Mouse (Mus musculus) hindbrain, embryonic 13.5 days (tissue): ENCODE measurements around the gene Lclat1. TPM values are rescaled to one million over a fixed set of nuclear protein-coding genes. Genes with fewer than 3 reads are reported as not detected.

Experiments used
- ATAC-seq: fragments of 200-750 bp; cut with Nextera tagmentation; 2 replicates; pipeline ENCODE4 v1.8.0; 2017; ENCODE audit warnings: moderate TSS enrichment; ENCODE audit not compliant: low FRiP score
- H3K27ac ChIP-seq: fragments of 300-500 bp; sonication (generic); 2 replicates; pipeline ENCODE4 v1.5.1; 2015; ENCODE audit warnings: inconsistent platforms, mild to moderate bottlenecking, moderate library complexity
- H3K27me3 ChIP-seq: fragments of 300-500 bp; sonication (generic); 2 replicates; pipeline ENCODE4 v1.6.1; 2015; ENCODE audit warnings: mild to moderate bottlenecking, inconsistent platforms
- H3K36me3 ChIP-seq: fragments of 300-500 bp; sonication (generic); 2 replicates; pipeline ENCODE4 v1.6.1; 2015; ENCODE audit warnings: mild to moderate bottlenecking, inconsistent platforms
- H3K4me1 ChIP-seq: fragments of 300-500 bp; sonication (generic); replicated peaks from 2 replicates; pipeline ENCODE4 v1.6.1; 2015; ENCODE audit warnings: inconsistent platforms
- H3K4me2 ChIP-seq: fragments of 300-500 bp; sonication (generic); 2 replicates; pipeline ENCODE4 v1.6.1; 2015; ENCODE audit warnings: inconsistent platforms, mild to moderate bottlenecking, moderate library complexity
- H3K4me3 ChIP-seq: fragments of 300-500 bp; sonication (generic); 2 replicates; pipeline ENCODE4 v1.5.1; 2015; ENCODE audit warnings: mild to moderate bottlenecking, inconsistent platforms
- H3K9ac ChIP-seq: fragments of 300-500 bp; sonication (generic); 2 replicates; pipeline ENCODE4 v1.6.1; 2015; ENCODE audit warnings: mild to moderate bottlenecking, inconsistent platforms
- H3K9me3 ChIP-seq: fragments of 300-500 bp; sonication (generic); 2 replicates; pipeline ENCODE4 v1.6.1; 2016; ENCODE audit warnings: inconsistent platforms
- WGBS: fragments of 180-500 bp; shearing (Covaris S2); methylation state at CpG from one replicate; pipeline ENCODE4 v1.1.7; 2015; 5-methylcytosine and 5-hydroxymethylcytosine counted together
- polyA plus RNA-seq: library from polyadenylated mRNA; unstranded; fragments of >200 nt; fragmentation: Nextera tagmentation; extraction: Ambion mirVana; gene quantifications from 2 replicates; pipeline ENCODE4 v1.2.1, GENCODE M21; 2015

The Lclat1 gene
- polyA plus RNA-seq, 1 experiment from 2014 or later, result 9.1 TPM

GRCm38 (mm10) chr17:73195074-73195723, 87.4 kb downstream of the Lclat1 start:
- Histone ChIP-seq H3K9ac (no peak overlapping the region), H3K4me2 (no peak overlapping the region), H3K4me1 (no peaks in the 10 kb centered on the region), H3K36me3 (peaks cover 7% of the 10 kb centered on the region; the same call in 1 of the 2 replicates), H3K9me3 (no peaks in the 10 kb centered on the region), H3K27ac (no peak overlapping the region), H3K4me3 (no peak overlapping the region), H3K27me3 (no peaks in the 10 kb centered on the region)
- 89% methylated on average over 2 of the region's 2 CpGs for WGBS
- ATAC-seq, result no peak

GRCm38 (mm10) chr17:73196139-73196538, 88.4 kb downstream of the Lclat1 start:
- no peaks in the 10 kb centered on the region for H3K27me3 ChIP-seq
- no peak for ATAC-seq
- H3K4me2 ChIP-seq, result no peak overlapping the region
- no peak overlapping the region for H3K4me3 ChIP-seq
- WGBS, result 91% methylated on average over 1 of the region's 1 CpGs
- H3K9ac ChIP-seq, result no peak overlapping the region
- H3K36me3 ChIP-seq, result no peaks in the 10 kb centered on the region
- H3K27ac ChIP-seq, result no peak overlapping the region
- no peaks in the 10 kb centered on the region for H3K4me1 ChIP-seq
- H3K9me3 ChIP-seq, result no peaks in the 10 kb centered on the region

GRCm38 (mm10) chr17:73197724-73198123, 89.9 kb downstream of the Lclat1 start:
- no peak for ATAC-seq
- Histone ChIP-seq H3K9me3 (no peaks in the 10 kb centered on the region), H3K27me3 (no peaks in the 10 kb centered on the region), H3K27ac (no peak overlapping the region), H3K4me1 (no peaks in the 10 kb centered on the region), H3K9ac (no peak overlapping the region), H3K4me2 (no peak overlapping the region), H3K4me3 (no peak overlapping the region), H3K36me3 (no peaks in the 10 kb centered on the region)
- WGBS, result 81% methylated on average over 1 of the region's 1 CpGs

- Histone ChIP-seq H3K4me1 (no peaks in the 10 kb centered on the region), H3K9ac (no peak overlapping the region), H3K4me2 (no peak overlapping the region), H3K36me3 (no peaks in the 10 kb centered on the region), H3K9me3 (no peaks in the 10 kb centered on the region), H3K27me3 (no peaks in the 10 kb centered on the region), H3K27ac (no peak overlapping the region), H3K4me3 (no peak overlapping the region)
- ATAC-seq, result no peak
These were observed 91.6 kb downstream of the Lclat1 start for GRCm38 (mm10) chr17:73199387-73199786.

- WGBS, result 82% methylated on average over 1 of the region's 1 CpGs
These were observed 92.6 kb downstream of the Lclat1 start for GRCm38 (mm10) chr17:73200380-73200779.

GRCm38 (mm10) chr17:73203642-73204332, 96.0 kb downstream of the Lclat1 start:
- no peaks in the 10 kb centered on the region for H3K4me1 ChIP-seq
- ATAC-seq, result no peak
- WGBS, result 91% methylated on average over 15 of the region's 15 CpGs

More at GRCm38 (mm10) chr17:73200380-73200779, 92.6 kb downstream of the Lclat1 start:
- Histone ChIP-seq H3K4me2 (no peak overlapping the region), H3K4me3 (no peak overlapping the region), H3K9ac (no peak overlapping the region), H3K9me3 (no peaks in the 10 kb centered on the region), H3K36me3 (no peaks in the 10 kb centered on the region), H3K27ac (no peak overlapping the region), H3K27me3 (no peaks in the 10 kb centered on the region), H3K4me1 (no peaks in the 10 kb centered on the region)
- ATAC-seq, result no peak

GRCm38 (mm10) chr17:73210960-73211531, 103.3 kb downstream of the Lclat1 start:
- 82% methylated on average over 5 of the region's 5 CpGs for WGBS
- no peaks in the 10 kb centered on the region for H3K4me1 ChIP-seq
- H3K36me3 ChIP-seq, result no peaks in the 10 kb centered on the region
- H3K9me3 ChIP-seq, result no peaks in the 10 kb centered on the region
- no peak overlapping the region for H3K9ac ChIP-seq
- H3K4me2 ChIP-seq, result no peak overlapping the region
- no peak for ATAC-seq
- no peak overlapping the region for H3K4me3 ChIP-seq
- no peaks in the 10 kb centered on the region for H3K27me3 ChIP-seq
- H3K27ac ChIP-seq, result no peak overlapping the region

More at GRCm38 (mm10) chr17:73203642-73204332, 96.0 kb downstream of the Lclat1 start:
- Histone ChIP-seq H3K27ac (no peak overlapping the region), H3K4me3 (no peak overlapping the region), H3K4me2 (no peak overlapping the region), H3K36me3 (no peaks in the 10 kb centered on the region), H3K9me3 (no peaks in the 10 kb centered on the region), H3K27me3 (no peaks in the 10 kb centered on the region), H3K9ac (no peak overlapping the region)

- no peak overlapping the region for H3K4me2 ChIP-seq
- no peak overlapping the region for H3K27ac ChIP-seq
- ATAC-seq, result no peak
- H3K36me3 ChIP-seq, result no peaks in the 10 kb centered on the region
- H3K9me3 ChIP-seq, result no peaks in the 10 kb centered on the region
- no peak overlapping the region for H3K9ac ChIP-seq
- H3K27me3 ChIP-seq, result no peaks in the 10 kb centered on the region
- WGBS, result 77% methylated on average over 3 of the region's 3 CpGs
- no peak overlapping the region for H3K4me3 ChIP-seq
- H3K4me1 ChIP-seq, result no peaks in the 10 kb centered on the region
These were observed 105.0 kb downstream of the Lclat1 start for GRCm38 (mm10) chr17:73212754-73213153.

GRCm38 (mm10) chr17:73213187-73213586, 105.4 kb downstream of the Lclat1 start:
- WGBS, result 78% methylated on average over 1 of the region's 1 CpGs
- H3K36me3 ChIP-seq, result no peaks in the 10 kb centered on the region
- ATAC-seq, result no peak
- no peaks in the 10 kb centered on the region for H3K9me3 ChIP-seq
- no peaks in the 10 kb centered on the region for H3K27me3 ChIP-seq
- H3K27ac ChIP-seq, result no peak overlapping the region
- H3K4me1 ChIP-seq, result no peaks in the 10 kb centered on the region
- no peak overlapping the region for H3K9ac ChIP-seq
- H3K4me2 ChIP-seq, result no peak overlapping the region
- H3K4me3 ChIP-seq, result no peak overlapping the region

GRCm38 (mm10) chr17:73213677-73214076, 105.9 kb downstream of the Lclat1 start:
- H3K4me3 ChIP-seq, result no peak overlapping the region
- H3K4me2 ChIP-seq, result no peak overlapping the region
- H3K36me3 ChIP-seq, result no peaks in the 10 kb centered on the region
- no peak for ATAC-seq
- 73% methylated on average over 2 of the region's 2 CpGs for WGBS
- no peak overlapping the region for H3K27ac ChIP-seq
- no peaks in the 10 kb centered on the region for H3K9me3 ChIP-seq
- no peaks in the 10 kb centered on the region for H3K27me3 ChIP-seq
- no peak overlapping the region for H3K9ac ChIP-seq
- H3K4me1 ChIP-seq, result no peaks in the 10 kb centered on the region

- Histone ChIP-seq H3K4me2 (no peak overlapping the region), H3K9ac (no peak overlapping the region), H3K4me3 (no peak overlapping the region), H3K27me3 (no peaks in the 10 kb centered on the region), H3K27ac (no peak overlapping the region), H3K36me3 (no peaks in the 10 kb centered on the region), H3K9me3 (no peaks in the 10 kb centered on the region), H3K4me1 (peaks cover 9% of the 10 kb centered on the region)
- no peak for ATAC-seq
- 96% methylated on average over 3 of the region's 3 CpGs for WGBS
These were observed 109.5 kb downstream of the Lclat1 start for GRCm38 (mm10) chr17:73217274-73217673.

GRCm38 (mm10) chr17:73220746-73221145, 113.0 kb downstream of the Lclat1 start:
- H3K27ac ChIP-seq, result peak overlapping the region; percentile 40; the same call in 1 of the 2 replicates
- WGBS, result 64% methylated on average over 7 of the region's 7 CpGs
- peaks cover 25% of the 10 kb centered on the region for H3K4me1 ChIP-seq
- no peak overlapping the region for H3K9ac ChIP-seq
- ATAC-seq, result no peak
- no peaks in the 10 kb centered on the region for H3K9me3 ChIP-seq
- no peak overlapping the region for H3K4me3 ChIP-seq
- H3K27me3 ChIP-seq, result no peaks in the 10 kb centered on the region
- no peak overlapping the region for H3K4me2 ChIP-seq
- no peaks in the 10 kb centered on the region for H3K36me3 ChIP-seq
